Mouse (Mus musculus): ENCODE data around the gene Nr2c2ap.

Gene Nr2c2ap

DNA sequence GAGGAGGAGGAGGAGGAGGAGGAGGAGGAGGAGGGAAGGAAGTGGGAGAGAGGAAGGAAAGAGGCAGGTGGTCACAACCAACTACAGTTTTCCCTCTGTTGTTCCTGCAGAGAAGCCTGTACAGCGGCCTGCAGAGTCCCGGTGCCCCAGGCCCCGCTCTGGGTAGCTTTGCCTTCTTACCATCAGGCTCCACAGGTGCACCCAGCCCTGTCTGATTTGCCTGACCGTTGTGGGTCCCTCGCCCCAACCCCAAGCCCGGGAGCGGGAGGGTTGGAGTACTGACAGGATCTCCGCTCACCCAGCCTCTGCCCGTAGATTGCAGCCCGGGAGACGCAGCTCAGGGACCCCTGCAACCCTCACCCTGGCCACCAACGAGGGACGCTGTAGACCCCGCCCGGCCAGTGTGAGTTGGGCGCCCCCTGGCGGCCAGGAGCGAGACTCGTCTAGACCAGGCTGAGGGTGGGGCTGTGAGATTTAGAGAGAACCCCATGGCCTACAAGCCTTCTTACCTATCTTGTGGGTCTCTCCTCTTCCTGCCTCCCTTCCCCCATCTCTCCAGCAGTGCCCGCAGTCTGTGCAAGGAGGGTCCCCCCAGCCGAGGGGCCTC lies 35.5 kb downstream of the Nr2c2ap start:
- DNase-seq (ENCODE audit: low read depth), result peak; percentile 57

GRCm38 (mm10) chr8:70170116-70170515 lies 39.0 kb downstream of the Nr2c2ap start:
- no peak for DNase-seq (ENCODE audit: low read depth)

DNA sequence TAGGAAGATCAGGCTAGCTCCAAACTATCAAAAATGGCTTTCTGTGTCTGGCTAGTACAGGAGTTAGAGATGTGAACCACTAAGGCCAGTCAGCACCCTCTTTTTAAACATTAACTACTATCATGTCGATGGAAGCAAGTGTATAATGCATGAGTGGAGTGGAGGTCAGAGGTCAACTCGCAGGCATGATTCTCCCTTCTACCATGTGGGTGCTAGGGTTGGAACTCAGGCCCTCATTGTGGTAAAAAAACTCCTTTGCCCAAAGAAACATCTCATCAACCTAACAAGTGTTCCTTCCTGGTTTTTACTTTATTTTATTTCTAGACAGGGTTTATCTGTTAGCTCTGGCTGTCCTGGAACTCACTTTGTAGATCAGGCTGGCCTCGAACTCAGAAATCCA lies 39.6 kb downstream of the Nr2c2ap start:
- DNase-seq (ENCODE audit: low read depth), result no peak

DNA sequence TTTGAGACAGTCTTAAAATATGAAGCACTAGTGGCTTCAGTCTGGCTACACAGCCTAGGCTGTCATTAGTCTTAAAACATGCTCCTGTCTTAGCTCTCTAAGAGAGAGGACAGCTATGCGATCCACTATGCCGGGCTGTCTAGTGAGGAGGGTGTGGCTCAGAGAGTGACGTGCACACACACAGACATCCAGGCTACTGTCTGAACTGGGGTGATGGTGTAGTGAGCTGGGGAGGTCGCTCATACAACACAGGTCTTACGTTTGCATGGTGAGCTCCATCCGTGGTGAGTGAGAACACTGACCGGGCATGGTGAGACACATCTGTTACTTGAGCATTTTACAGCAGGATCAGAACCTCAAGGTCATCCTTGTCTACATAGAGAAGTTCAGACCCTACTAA lies 40.1 kb downstream of the Nr2c2ap start:
- DNase-seq (ENCODE audit: low read depth), result no peak

DNA sequence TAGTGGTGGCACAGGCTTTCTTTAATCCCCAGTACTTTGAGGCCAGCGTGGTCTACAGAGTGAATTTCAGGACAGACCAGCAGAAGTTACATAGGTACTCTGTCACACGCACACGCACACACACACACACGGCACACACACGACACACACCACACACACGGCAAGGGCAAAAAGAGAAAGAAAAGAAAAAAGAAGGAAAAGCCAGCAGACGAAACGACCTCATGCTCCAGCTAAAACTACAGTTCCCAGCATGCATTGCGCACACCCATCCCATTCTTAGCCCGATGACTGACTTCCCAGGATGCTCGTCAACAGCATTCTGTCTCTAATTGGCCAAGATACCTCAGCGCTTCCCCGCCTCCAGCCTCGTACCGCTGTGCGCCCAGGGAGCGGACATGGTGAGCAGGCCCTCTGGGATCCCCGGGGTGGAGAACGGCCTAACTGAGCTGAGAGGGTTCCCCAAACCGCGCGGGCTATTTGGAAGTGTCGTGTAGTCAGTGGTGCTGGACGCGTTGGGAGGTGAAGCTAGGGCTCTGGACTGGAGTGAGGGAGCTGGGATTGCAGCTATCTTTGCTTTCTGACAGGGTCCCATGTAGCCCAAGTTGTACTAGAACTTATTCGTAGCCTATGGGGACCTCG lies 41.0 kb downstream of the Nr2c2ap start, which contains the start of gene Tmem161a:
TSS of gene Tmem161a (plus strand) at position 314 of the 639 bp plus-strand sequence.
- peak; percentile 97 for DNase-seq (ENCODE audit: low read depth)

GRCm38 (mm10) chr8:70173320-70173719 lies 42.2 kb downstream of the Nr2c2ap start:
- DNase-seq (ENCODE audit: low read depth), result no peak

- no peak for DNase-seq (ENCODE audit: low read depth)
Observed at GRCm38 (mm10) chr8:70174079-70174478, 42.9 kb downstream of the Nr2c2ap start.

- no peak for DNase-seq (ENCODE audit: low read depth)
Observed at GRCm38 (mm10) chr8:70178231-70178630, 47.1 kb downstream of the Nr2c2ap start.

- peak; percentile 58 for DNase-seq (ENCODE audit: low read depth)
Observed at GRCm38 (mm10) chr8:70179082-70179481, 47.9 kb downstream of the Nr2c2ap start.

GRCm38 (mm10) chr8:70181212-70181902 lies 50.2 kb downstream of the Nr2c2ap start:
- no peak for DNase-seq (ENCODE audit: low read depth)

DNA sequence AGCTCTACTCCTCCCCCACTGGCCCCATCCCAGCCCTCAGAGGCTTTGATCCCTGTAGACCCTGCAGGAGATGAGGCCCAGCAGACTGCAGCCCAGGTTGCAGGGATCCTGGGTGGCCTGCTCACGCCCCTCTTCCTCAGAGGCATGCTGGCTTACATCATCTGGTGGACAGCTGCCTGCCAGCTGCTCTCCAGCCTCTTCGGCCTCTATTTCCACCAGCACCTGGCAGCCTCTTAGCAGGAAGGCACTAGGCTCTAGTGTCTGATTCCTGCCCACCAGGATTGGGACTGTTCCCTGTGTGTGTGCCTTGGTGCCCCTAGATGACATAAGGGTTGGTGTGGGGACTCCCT lies 50.7 kb downstream of the Nr2c2ap start:
- no peak for DNase-seq (ENCODE audit: low read depth)

GRCm38 (mm10) chr8:70183194-70183593 lies 52.1 kb downstream of the Nr2c2ap start:
- DNase-seq (ENCODE audit: low read depth), result no peak

Measured in 416B (cell line).